Mouse (Mus musculus) neutrophil, adult 59 days (primary cell): ENCODE measurements around the gene Pet117. TPM values are rescaled to one million over a fixed set of nuclear protein-coding genes. Genes with fewer than 3 reads are reported as not detected.

ENCODE experiments used
- total RNA-seq, 2 experiments: library from RNA; stranded (reverse); gene quantifications; 1 replicate in 1 of 2; 2 replicates in 1 of 2; pipeline ENCODE4 v1.2.4; 2023

Pet117 gene
- total RNA-seq, result 1 to 10 TPM; 4.4 to 7.3 TPM

DNA sequence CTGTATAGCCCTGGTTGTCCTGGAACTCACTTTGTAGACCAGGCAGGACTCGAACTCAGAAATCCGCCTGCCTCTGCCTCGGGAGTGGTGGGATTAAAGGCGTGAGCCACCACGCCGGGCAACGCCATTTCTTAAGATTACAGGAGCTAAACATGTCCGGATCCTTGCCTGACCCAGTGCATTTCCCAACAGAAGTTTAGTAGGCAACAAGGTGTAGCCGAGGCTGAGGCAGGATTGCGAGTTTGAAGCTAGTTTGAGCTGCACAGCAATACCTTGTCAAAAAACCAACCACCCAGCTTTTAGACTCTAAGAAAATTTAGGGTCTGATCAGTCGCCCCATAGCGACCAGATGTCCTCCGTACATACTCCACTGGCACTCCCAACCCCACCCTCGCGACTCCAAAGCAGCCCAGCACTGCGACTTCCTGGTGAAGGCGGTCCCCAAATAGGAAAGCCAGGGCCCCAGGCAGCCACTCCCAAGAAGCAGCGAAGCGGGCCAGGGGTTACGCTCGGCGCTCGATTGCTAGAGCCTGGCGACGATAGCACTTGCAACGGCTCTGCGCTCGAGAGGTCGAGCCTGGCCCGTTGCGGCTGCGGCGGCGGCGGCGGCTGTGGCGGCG is at the start of gene Pet117, which contains the start of gene Kat14:
TSS of gene Pet117 (plus strand) at position 597 of the 620 bp plus-strand sequence.
TSS of gene Kat14 (plus strand) at position 584 of the 620 bp plus-strand sequence.

DNA sequence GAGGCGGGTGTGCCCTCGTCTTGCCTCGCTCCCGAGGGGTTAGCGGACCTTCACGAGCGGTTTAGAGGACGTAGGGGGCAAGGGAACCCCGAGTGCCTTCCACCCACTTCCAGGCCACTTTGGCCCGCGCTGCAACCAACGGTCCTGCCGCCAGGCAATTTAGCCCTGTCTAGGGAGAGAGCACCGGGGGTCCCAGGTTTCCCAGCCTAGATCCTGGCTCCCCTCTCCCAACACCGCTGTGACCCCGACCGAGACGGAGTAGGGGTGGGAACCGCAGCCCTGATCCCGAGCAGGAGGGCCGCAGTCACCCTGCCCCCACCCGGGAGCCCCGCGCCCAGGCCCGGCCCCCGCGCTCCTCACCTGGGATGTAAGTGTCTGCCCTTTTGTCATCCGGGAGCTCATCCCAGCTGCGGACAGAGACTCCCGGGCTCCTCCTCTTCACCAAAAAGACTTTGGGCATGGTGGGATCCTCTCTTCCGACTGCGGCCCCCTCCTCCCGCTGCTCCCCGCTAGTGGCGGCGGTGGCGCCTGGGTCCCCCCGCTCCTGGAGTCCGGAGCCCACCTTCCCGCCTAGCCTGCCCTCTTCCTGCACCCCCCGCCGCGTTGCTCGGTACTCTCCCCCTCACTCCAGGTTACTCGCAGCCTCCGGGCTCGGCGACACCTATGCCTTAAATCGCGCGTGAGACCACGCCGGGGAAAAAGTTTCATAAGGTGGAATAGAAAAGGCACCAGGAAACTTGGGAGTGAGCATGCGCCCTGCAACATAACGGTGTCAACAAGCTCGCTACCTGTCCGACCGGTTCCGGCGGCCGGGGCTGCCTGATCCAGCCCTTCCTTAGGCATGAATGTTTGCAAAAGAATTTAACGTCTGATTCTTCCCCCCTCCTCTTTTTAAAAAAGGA is 37.1 kb upstream of the Pet117 start, which contains the start of gene Ovol2:
TSS of gene Ovol2 (minus strand) at position 746 of the 902 bp plus-strand sequence.

Other genes with a start within 250 kb of the Pet117 start
- gene Mgme1, start 98.3 kb upstream of the Pet117 start, total RNA-seq, result 1 to 10 TPM; 4.7 to 6.1 TPM
- gene Snx5, start 98.1 kb upstream of the Pet117 start, total RNA-seq, result 10 to 100 TPM; 84.8 to 94.2 TPM
- not detected for gene Ovol2, start 36.9 kb upstream of the Pet117 start, total RNA-seq
- 10 to 100 TPM; 17.4 to 23.0 TPM for gene Kat14, start within 50 bp of the Pet117 start, total RNA-seq
- gene Dzank1, start 158.4 kb downstream of the Pet117 start, total RNA-seq, result not detected
- 10 to 100 TPM; 20.1 to 24.6 TPM for gene Polr3f, start 158.7 kb downstream of the Pet117 start, total RNA-seq
- 1 to 10 TPM; 2.5 to 2.6 TPM for gene Rbbp9, start 181.9 kb downstream of the Pet117 start, total RNA-seq
- 10 to 100 TPM; 42.7 to 49.9 TPM for gene Sec23b, start 187.2 kb downstream of the Pet117 start, total RNA-seq
- gene Smim26, start 225.1 kb downstream of the Pet117 start, total RNA-seq, result 1 to 10 TPM; 5.6 to 6.1 TPM
- gene Dtd1, start 230.9 kb downstream of the Pet117 start, total RNA-seq, result 10 to 100 TPM in 1 of 2 experiments, 1 to 10 TPM in 1; 7.9 to 10.4 TPM